Mouse (Mus musculus) thymus, adult 2 months (tissue): ENCODE results near the gene Cyb5d1.

Source experiments
- CTCF ChIP-seq: fragments of 200-500 bp; IDR thresholded peaks from 2 replicates; pipeline ENCODE4 v1.5.1; 2012; ENCODE audit warnings: mild to moderate bottlenecking, control low read depth, low read length, moderate library complexity, borderline replicate concordance; ENCODE audit not compliant: control insufficient read depth, poor library complexity, insufficient read depth; ENCODE audit errors: extremely low read depth
- POLR2A ChIP-seq: fragments of 200-500 bp; IDR thresholded peaks from 2 replicates; pipeline ENCODE4 v1.6.1; 2012; ENCODE audit warnings: mild to moderate bottlenecking, low read length, control low read depth, moderate library complexity; ENCODE audit not compliant: control insufficient read depth, poor library complexity, insufficient read depth; ENCODE audit errors: extremely low read depth

GRCm38 (mm10) chr11:69416509-69416908 is 21.1 kb upstream of the Cyb5d1 start:
- TF ChIP-seq CTCF = no peak
- TF ChIP-seq POLR2A = no peak
